Mouse (Mus musculus): ENCODE results near the gene Pcca.

The Pcca gene

GRCm38 (mm10) chr14:122649336-122649950 is 115.3 kb downstream of the Pcca start:
- DNase-seq = no peak

GRCm38 (mm10) chr14:122651681-122652080 is 117.6 kb downstream of the Pcca start:
- no peak for DNase-seq

GRCm38 (mm10) chr14:122675661-122676060 is 141.5 kb downstream of the Pcca start:
- DNase-seq = no peak

- no peak for DNase-seq
Observed at GRCm38 (mm10) chr14:122683645-122684044, 149.5 kb downstream of the Pcca start.

GRCm38 (mm10) chr14:122684250-122684649 is 150.1 kb downstream of the Pcca start:
- no peak for DNase-seq

GRCm38 (mm10) chr14:122684811-122685210 is 150.7 kb downstream of the Pcca start:
- DNase-seq = no peak

GRCm38 (mm10) chr14:122687398-122687797 is 153.3 kb downstream of the Pcca start:
- DNase-seq = no peak

GRCm38 (mm10) chr14:122688378-122688777 is 154.3 kb downstream of the Pcca start:
- no peak for DNase-seq

- no peak for DNase-seq
Observed at GRCm38 (mm10) chr14:122689136-122689815, 155.2 kb downstream of the Pcca start.

GRCm38 (mm10) chr14:122691555-122691954 is 157.4 kb downstream of the Pcca start:
- DNase-seq = no peak

- DNase-seq = no peak
Observed at GRCm38 (mm10) chr14:122700333-122700732, 166.2 kb downstream of the Pcca start.

- no peak for DNase-seq
Observed at GRCm38 (mm10) chr14:122713793-122714192, 179.7 kb downstream of the Pcca start.

GRCm38 (mm10) chr14:122714911-122715310 is 180.8 kb downstream of the Pcca start:
- DNase-seq = no peak

- no peak for DNase-seq
Observed at GRCm38 (mm10) chr14:122716057-122716456, 181.9 kb downstream of the Pcca start.

GRCm38 (mm10) chr14:122719496-122720080 is 185.5 kb downstream of the Pcca start:
- no peak for DNase-seq

- DNase-seq = no peak
Observed at GRCm38 (mm10) chr14:122720989-122721388, 186.9 kb downstream of the Pcca start.

GRCm38 (mm10) chr14:122721750-122722149 is 187.6 kb downstream of the Pcca start:
- DNase-seq = no peak

GRCm38 (mm10) chr14:122726456-122726855 is 192.3 kb downstream of the Pcca start:
- DNase-seq = no peak

- no peak for DNase-seq
Observed at GRCm38 (mm10) chr14:122729431-122730073, 195.4 kb downstream of the Pcca start.

GRCm38 (mm10) chr14:122730921-122731551 is 196.9 kb downstream of the Pcca start:
- no peak for DNase-seq

GRCm38 (mm10) chr14:122736806-122737205 is 202.7 kb downstream of the Pcca start:
- no peak for DNase-seq

- DNase-seq = no peak
Observed at GRCm38 (mm10) chr14:122747860-122748842, 214.0 kb downstream of the Pcca start.
